Mouse (Mus musculus): Measurements from ENCODE around the gene Zbtb7a.

The Zbtb7a gene

GRCm38 (mm10) chr10:81189821-81190220, 54.8 kb downstream of the Zbtb7a start:
- no peak for DNase-seq (ENCODE audit: extremely low read depth, low read depth)

- DNase-seq (ENCODE audit: extremely low read depth, low read depth): no peak
These were observed 55.4 kb downstream of the Zbtb7a start for GRCm38 (mm10) chr10:81190236-81190911.

- DNase-seq (ENCODE audit: extremely low read depth, low read depth): no peak
These were observed 55.9 kb downstream of the Zbtb7a start for GRCm38 (mm10) chr10:81190912-81191321.

GRCm38 (mm10) chr10:81191342-81191982, 56.4 kb downstream of the Zbtb7a start:
- no peak for DNase-seq (ENCODE audit: extremely low read depth, low read depth)

GRCm38 (mm10) chr10:81192270-81192967, 57.4 kb downstream of the Zbtb7a start:
- DNase-seq (ENCODE audit: extremely low read depth, low read depth): no peak

- DNase-seq (ENCODE audit: extremely low read depth, low read depth): no peak
These were observed 58.0 kb downstream of the Zbtb7a start for GRCm38 (mm10) chr10:81192968-81193501.

- no peak for DNase-seq (ENCODE audit: extremely low read depth, low read depth)
These were observed 59.2 kb downstream of the Zbtb7a start for GRCm38 (mm10) chr10:81193991-81194774.

- no peak for DNase-seq (ENCODE audit: extremely low read depth, low read depth)
These were observed 60.3 kb downstream of the Zbtb7a start for GRCm38 (mm10) chr10:81195300-81195699.

- DNase-seq (ENCODE audit: extremely low read depth, low read depth): no peak
These were observed 61.5 kb downstream of the Zbtb7a start for GRCm38 (mm10) chr10:81196470-81197065.

GRCm38 (mm10) chr10:81197305-81197704, 62.3 kb downstream of the Zbtb7a start:
- DNase-seq (ENCODE audit: extremely low read depth, low read depth): no peak

GRCm38 (mm10) chr10:81198230-81198629, 63.2 kb downstream of the Zbtb7a start:
- no peak for DNase-seq (ENCODE audit: extremely low read depth, low read depth)

- no peak for DNase-seq (ENCODE audit: extremely low read depth, low read depth)
These were observed 64.0 kb downstream of the Zbtb7a start for GRCm38 (mm10) chr10:81198990-81199389.

- DNase-seq (ENCODE audit: extremely low read depth, low read depth): no peak
These were observed 65.1 kb downstream of the Zbtb7a start for GRCm38 (mm10) chr10:81200141-81200540.

- no peak for DNase-seq (ENCODE audit: extremely low read depth, low read depth)
These were observed 65.7 kb downstream of the Zbtb7a start for GRCm38 (mm10) chr10:81200605-81201287.

- DNase-seq (ENCODE audit: extremely low read depth, low read depth): no peak
These were observed 67.1 kb downstream of the Zbtb7a start, which contains the start of gene Nmrk2 for GRCm38 (mm10) chr10:81201807-81202758. Gene Nmrk2, minus strand, starts transcription at chr10:81202051.

All from MEL-GATA-1-ER (cell line).